In genomic region chr14:74936557-74937261, GRCm38 (mm10) we compare ENCODE assay signal across 16 mouse cellular contexts. TPM values are rescaled to one million over a fixed set of nuclear protein-coding genes. Genes with fewer than 3 reads are reported as not detected.
DNase-seq lines count a peak whose midpoint lies in the region; ATAC-seq lines count a peak whose summit lies in the region.
"Had no signal": no experiment of that assay in that cellular context is flagged by ENCODE, and none has a peak within 500 bp of the region (broad histone marks: within the 10 kb centered on the region; RNA-seq: fewer than 3 reads in every experiment).

No protein-coding gene starts in this region.

- intact Hi-C loops in heart, postnatal 36 days (cut with DNase I), result no loop called here

- no peak overlapping the region for H3K4me3 ChIP-seq in macrophage (ENCODE audit: inconsistent target)
- H3K4me3 ChIP-seq: limb, embryonic 12.5 days; megakaryocyte, embryonic 14.5 days had no signal

- WGBS in macrophage (ENCODE audit: missing documents), result 20% methylated on average over 2 of the region's 2 CpGs

- ATAC-seq in cerebellum, adult (ENCODE audit: insufficient number of reproducible peaks, low FRiP score, low TSS enrichment), result no peak
- ATAC-seq: forebrain, embryonic 14.5 days had no signal

- H3K27ac ChIP-seq in macrophage, result peak overlapping the region; percentile 40; the same call in 1 of the 2 replicates
- H3K27ac ChIP-seq: limb, embryonic 12.5 days had no signal

- peaks cover 89% of the 10 kb centered on the region for H3K79me2 ChIP-seq in macrophage (ENCODE audit: inconsistent target)

- DNase-seq in heart, adult 11 months, result peak; percentile 90
- DNase-seq in heart, postnatal 36 days, result no peak
- peak; percentile 84 for DNase-seq in 416B (ENCODE audit: low read depth)
- peak; percentile 12 for DNase-seq in c-Kit-positive CD71-positive TER-119-positive erythroid progenitor cells, embryonic 14.5 days (ENCODE audit: low spot score)
- DNase-seq in kidney, adult 11 months, result no peak
- DNase-seq in cerebellum, adult 11-12 months, result no peak
- DNase-seq: cerebellum, postnatal 36 days; gastrocnemius, postnatal 10 days; heart, postnatal 14 days; kidney, postnatal 36 days had no signal

- no peaks in the 10 kb centered on the region for H3K36me3 ChIP-seq in macrophage (ENCODE audit: inconsistent target)
- H3K36me3 ChIP-seq: G1E; limb, embryonic 12.5 days had no signal

RNA-seq across cellular contexts. Expression of gene Lrch1, which starts 11.0 kb away (rescaled TPM):
- total RNA-seq in heart, postnatal 36 days (2021), result 10 to 100 TPM; 16.2 to 17.5 TPM
- 100 to 1,000 TPM in 2 of 26 experiments, 10 to 100 TPM in 24; 24.6 to 189 (median 55.7) TPM for total RNA-seq in macrophage (2018; cell fraction: chromatin; rRNA removed)
- total RNA-seq in macrophage (2018; cell fraction: cytosol; rRNA removed), result 10 to 100 TPM; 11.5 to 21.4 (median 16.2) TPM
- total RNA-seq in macrophage (2018; cell fraction: nucleus; rRNA removed), result 100 to 1,000 TPM in 1 of 26 experiments, 10 to 100 TPM in 25; 21.1 to 118 (median 40.9) TPM
- 10.1 to 12.0 TPM (median 11.9 TPM) in 3 replicates for polyA plus RNA-seq in macrophage (2018)
- polyA plus RNA-seq: G1E had no signal

Comparison
In these comparisons a context has a peak if more than half of its experiments do, and no peak if none do; other contexts are left out.
1. DNase-seq: peak in heart, adult 11 months (single experiment), 416B (single experiment) and c-Kit-positive CD71-positive TER-119-positive erythroid progenitor cells, embryonic 14.5 days (single experiment); none in heart, postnatal 36 days (0 of 2), kidney, adult 11 months (single experiment) and cerebellum, adult 11-12 months (single experiment).